Mouse (Mus musculus): ENCODE data around the gene Eif3l.
A peak's percentile ranks its signal among the peaks of the same experiment; 100 is the strongest.

GRCm38 (mm10) chr15:79140866-79141565 is 66.0 kb downstream of the Eif3l start, which contains the start of the genes Polr2f and 1700088E04Rik:
- TF ChIP-seq CTCF (IDR thresholded peaks at IDR 0.05; ENCODE audit: insufficient read depth, low read length) (no peak), POLR2A (IDR thresholded peaks at IDR 0.05; ENCODE audit: borderline replicate concordance, extremely low read depth, low read depth, low read length) (peak; percentile 97)

Data from lung, adult 2 months (tissue).